Mouse (Mus musculus) G1E-ER4 (cell line): ENCODE measurements around the gene Blvrb. TPM values are rescaled to one million over a fixed set of nuclear protein-coding genes. Genes with fewer than 3 reads are reported as not detected.

ENCODE experiments used
- GATA1 ChIP-seq: IDR thresholded peaks from one replicate; pipeline ENCODE4 v1.8.0; 2012; ENCODE audit warnings: low read length, inconsistent platforms
- polyA plus RNA-seq: library from polyadenylated mRNA; stranded (reverse); fragments of >175 nt; gene quantifications from 2 replicates; pipeline ENCODE4 v1.2.3, GENCODE M21; 2012

Gene Blvrb
- polyA plus RNA-seq, 1 experiment = 971 TPM

DNA sequence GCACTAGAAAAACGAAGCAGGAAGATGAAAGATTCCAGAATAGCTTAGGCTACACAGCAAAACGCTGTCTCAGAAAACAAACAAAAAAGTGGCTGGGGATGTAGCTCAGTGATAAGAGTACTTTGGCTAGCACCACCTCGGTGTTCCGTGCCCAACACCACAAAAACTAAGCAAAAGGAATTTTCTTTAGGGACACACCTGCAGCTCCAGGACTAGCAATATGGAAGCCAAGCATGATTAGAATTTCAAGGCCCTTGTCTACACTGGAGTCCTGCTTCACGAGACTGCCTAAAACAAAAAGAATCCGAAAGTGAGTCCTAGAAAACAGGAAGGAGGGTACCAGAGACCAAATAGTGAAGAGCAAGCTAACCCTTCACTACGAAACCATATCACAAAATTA, 24.8 kb downstream of the Blvrb start:
- no peak for TF ChIP-seq GATA1

DNA sequence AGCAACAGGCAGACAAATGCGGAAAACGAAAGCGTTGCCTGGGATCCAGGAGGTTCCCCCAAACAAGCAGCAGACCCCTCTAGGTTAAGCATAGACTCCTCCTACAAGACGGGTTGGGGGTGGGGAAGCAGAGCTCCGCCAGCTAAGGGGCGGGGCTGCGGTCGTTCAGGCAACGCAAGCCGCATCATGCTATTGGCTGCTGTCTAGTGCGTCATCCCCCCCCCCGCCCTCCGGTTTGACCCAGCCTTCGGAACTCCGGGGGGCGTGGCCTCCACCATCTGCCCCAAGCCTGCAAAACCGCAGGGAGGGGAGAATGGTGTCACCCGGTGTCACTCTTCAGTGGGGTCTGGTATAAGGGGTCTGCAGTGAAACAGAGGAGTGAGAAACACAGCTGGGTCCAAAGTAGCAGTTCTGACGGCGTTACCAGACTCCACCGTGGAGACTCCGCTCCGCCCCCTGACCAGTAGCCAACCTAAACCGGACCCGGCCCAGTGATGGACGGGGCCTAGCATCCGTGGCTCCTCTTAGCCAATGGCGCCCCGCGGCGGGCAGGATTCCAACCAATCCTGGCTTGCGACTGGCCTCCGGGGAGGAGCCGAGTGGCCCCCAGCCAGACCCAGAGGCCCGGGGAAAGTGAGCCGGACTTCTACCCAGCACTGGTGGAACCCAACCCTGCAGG, 25.5 kb downstream of the Blvrb start, which contains the start of gene Sertad3:
Gene Sertad3 (plus strand): TSS at position 613 of the 679 bp plus-strand sequence.
- TF ChIP-seq GATA1 = no peak

DNA sequence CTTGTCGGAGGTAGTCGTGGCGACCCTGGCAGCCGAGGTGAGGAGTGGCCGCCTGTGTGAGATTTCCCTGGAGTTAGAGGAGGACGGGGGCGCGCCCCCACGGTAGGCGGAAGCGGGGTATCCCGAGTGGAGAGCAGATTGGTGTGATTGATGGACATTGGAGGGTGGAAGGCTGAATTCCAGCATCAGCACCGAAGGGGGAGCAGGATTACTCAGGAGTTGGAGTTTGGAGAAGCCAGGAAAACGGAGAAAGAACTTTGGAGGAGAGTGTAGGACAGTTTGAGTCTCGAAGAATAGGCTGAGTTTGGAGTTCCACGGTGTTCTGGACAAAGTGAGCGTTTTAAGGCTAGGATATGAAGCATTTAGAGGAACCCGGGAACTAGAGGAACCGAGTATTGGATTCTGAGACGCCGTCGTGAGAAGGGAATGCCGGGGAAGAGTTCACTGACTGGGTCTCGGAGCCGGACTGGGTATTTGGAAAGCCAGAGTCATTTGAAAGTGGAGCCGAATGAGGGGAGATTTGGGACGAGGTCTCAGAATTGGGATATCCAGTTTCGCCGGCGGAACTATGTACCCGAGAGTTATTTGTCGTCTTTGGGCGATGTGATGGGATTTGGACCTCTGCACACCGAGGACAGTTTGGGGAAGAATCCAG, 26.2 kb downstream of the Blvrb start:
- TF ChIP-seq GATA1 = no peak

DNA sequence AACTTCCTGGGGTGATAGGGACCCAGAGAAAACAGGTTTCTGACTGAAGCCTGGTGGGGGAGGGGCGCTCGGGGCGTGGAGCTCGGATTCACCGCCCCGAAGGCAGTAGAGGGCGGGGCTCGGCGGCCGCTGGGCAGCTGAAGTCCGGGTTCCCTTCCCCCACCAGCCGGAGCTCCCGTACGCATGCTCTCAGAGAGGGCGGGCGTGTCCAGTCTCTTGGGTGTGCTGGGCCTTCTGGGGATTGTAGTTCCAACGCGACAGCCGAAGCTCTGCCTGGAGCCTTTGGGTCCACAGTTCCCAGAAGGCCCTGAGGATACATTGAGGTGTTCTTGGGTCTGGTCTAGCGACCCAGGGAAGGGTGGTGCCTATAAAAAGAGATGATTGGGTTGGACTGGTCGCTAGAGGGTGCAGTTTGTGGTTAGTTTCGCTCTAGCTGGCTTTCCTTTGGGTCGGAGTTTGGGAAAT, 26.7 kb downstream of the Blvrb start:
- no peak for TF ChIP-seq GATA1

DNA sequence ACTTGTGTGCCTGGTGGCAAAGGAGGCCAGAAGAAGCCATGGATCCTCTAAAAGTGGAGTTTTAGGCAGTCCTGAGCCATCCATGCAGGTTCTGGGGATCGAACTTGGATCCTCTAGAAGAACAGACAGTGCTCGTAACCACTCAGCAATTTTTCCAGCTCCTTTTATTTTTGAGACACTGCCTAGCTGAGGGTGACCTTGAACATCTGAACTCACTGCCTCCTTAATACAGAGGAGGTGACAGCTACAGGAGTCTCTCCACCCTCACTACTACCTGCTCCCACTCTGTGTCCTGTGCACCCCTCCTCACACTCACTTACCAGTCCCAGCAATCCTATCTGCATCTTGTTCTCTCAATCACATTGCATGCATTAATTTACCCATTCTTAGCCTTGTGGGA, 27.8 kb downstream of the Blvrb start:
- no peak for TF ChIP-seq GATA1

DNA sequence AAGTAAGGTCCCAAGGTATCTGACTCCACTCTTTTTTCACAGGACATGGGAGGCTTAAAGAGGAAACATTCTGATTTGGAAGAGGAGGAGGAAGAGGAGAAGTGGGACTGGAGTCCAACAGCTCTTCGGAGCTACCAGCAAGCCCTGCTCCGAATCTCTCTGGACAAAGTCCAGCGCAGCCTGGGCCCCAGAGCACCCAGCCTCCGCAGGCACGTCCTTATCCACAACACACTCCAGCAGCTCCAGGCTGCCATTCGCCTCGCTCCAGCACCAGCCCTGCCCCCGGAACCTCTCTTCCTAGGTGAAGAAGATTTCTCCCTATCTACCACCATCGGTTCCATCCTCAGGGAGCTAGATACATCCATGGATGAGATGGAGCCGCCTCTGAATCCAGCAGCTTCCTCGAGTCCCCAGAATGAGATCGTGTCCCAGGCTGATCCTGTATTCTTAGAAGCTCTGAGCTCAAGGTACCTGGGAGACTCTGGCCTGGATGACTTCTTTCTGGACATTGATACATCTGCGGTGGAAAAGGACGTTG, 28.4 kb downstream of the Blvrb start:
- no peak for TF ChIP-seq GATA1

DNA sequence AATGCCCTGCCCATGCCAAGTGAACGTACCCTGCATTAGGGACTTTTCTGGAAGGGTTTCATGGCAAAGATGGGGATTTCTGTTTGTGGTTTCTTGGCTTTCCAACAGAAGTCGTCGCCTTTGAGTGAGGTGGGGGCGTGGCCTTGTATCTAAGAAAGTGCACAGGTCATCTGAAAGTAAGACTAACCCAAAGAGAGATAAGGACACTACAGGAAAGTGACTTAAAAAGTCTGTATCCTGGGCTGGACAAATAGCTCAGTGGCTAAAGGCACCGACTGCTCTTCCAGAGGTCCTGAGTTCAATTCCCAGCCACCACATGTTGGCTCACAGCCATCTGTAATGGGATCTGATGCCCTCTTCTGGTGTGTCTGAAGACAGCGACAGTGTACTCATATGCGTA, 30.8 kb downstream of the Blvrb start:
- TF ChIP-seq GATA1 = no peak

DNA sequence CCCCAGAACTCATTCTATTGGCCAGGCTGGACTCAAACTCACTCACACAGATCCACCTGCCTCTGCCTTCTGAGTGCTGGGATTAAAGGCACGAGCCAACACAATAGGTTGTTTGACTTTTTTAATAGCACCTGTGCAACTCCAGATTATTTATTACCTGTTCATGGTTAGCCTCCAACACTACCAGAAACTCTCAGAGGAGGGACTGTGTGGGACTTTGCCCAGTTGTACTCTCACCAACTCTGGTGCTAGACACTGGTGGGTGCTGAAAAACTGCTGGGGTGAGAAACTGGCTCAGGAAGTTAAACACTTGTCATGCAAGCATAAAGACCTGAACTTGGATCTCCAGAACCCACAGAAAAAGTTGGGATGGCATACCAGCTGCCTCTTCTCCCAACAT, 32.0 kb downstream of the Blvrb start:
- no peak for TF ChIP-seq GATA1

DNA sequence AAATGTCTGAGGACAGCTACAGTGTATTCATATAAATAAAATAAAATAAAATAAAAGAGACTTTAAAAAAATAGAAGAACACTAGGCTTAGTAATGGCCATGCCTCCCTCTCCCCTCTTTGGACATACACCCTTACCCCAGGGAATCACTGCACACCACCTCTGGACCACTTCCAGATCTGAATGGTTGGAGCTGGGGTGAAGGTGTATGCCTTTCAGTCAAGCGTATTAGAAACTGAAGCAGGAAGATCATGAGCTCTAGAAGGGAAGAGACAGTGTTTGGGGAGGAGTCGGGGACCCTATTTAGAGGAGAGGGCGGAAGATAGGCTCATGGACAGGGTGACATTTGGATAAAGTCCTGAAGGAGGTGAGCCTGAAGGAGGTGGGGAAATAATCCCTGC, 32.7 kb downstream of the Blvrb start:
- no peak for TF ChIP-seq GATA1

DNA sequence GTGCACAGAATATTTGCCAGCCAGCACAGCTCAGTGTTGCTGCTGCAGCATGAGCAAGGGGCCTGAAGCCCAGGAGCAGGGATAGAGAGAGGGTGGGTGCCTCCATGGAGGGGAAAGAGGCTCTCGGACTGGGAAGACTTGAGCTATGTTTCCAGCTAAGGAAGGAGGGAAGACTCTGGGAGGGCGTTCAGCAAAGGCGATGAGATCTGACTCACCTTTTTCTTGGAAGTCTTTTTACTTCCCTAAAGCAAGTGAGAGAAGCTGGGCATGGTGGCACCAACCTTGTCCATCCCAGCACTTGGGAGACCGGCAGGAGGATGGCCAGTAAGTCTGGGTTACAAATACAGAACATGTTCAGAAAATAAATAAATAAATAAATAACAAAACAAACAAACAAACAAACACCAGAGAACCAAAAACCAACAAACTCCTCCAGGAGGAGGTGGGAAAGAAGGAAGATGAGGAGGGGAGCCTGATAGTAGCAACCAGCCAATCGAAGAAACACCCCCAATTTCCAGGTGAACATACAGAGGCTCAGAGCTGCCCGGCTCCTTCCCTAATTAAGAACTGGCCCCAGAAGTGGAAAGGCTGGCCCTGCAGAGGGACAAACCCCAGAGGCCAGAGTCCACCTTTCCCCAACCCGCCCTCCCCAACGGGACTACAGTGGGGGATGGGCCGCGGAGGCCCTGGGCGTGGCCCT, 33.3 kb downstream of the Blvrb start:
- TF ChIP-seq GATA1 = no peak

DNA sequence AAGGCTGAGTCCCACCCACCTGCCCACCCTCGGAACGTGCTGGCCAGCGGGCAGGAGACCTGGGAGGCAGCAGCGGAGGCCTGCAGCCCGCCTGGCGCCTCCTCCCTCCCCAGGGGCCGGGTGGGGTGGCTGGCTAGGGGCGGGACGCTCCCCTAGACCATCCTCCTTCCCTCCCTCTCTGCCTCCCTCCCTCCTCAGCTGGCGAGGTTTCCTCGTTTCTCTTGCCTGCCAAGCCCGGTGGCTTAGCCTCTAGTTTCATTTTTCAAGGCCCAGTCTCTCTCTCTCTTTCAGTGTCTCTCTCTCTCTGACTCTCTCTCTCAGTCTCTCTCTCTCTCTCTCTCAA, 33.8 kb downstream of the Blvrb start:
- TF ChIP-seq GATA1 = no peak

DNA sequence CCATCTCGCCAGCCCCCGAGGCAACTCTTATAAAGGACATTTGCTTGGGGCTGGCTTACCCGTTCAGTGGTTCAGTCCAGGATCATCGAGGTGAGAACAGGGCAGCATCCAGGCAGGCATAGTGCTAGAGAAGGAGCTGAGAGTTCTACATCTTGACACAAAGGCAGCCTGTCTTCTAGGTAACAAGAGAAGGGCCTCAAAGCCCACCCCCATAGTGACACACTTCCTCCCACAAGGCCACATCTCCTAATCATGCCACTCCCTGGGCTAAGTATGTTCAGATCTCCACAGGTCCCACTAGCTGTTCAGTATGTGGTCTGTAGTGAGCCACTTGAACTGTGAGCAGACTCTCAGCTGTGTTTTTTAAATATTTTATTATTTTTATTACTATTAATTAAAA, 36.1 kb downstream of the Blvrb start:
- TF ChIP-seq GATA1 = no peak

DNA sequence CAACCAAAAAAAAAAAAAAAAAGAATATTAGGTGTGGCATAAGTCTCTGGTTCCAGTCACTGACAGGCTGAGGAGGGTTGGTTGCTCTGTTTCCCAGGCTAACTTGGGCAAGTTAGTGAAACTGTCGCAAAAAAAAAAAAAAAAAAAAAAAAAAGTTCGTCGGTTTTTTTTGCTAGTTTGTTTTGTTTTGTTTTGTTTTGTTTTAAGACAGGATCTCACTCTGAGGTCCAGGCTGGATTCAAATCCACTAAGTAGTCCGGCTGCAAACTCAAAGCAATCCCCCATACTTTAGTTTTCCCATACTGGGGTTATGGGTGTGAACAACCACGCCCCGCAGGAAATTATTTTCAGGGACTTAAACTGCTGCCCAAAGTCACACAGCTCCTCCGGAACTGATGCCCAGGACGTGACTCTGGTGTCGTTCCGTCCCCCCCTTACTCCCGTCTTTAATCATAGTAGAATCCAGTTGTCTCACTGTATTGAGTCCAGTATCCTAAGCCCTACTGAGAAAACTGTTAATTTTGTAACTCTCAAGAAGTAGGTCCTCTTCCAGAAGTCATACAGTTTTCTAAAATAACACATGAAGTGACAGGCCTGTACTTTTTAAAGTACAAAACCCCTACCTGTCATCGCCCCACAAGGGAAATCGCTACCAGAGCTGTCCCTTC, 38.5 kb downstream of the Blvrb start:
- no peak for TF ChIP-seq GATA1

DNA sequence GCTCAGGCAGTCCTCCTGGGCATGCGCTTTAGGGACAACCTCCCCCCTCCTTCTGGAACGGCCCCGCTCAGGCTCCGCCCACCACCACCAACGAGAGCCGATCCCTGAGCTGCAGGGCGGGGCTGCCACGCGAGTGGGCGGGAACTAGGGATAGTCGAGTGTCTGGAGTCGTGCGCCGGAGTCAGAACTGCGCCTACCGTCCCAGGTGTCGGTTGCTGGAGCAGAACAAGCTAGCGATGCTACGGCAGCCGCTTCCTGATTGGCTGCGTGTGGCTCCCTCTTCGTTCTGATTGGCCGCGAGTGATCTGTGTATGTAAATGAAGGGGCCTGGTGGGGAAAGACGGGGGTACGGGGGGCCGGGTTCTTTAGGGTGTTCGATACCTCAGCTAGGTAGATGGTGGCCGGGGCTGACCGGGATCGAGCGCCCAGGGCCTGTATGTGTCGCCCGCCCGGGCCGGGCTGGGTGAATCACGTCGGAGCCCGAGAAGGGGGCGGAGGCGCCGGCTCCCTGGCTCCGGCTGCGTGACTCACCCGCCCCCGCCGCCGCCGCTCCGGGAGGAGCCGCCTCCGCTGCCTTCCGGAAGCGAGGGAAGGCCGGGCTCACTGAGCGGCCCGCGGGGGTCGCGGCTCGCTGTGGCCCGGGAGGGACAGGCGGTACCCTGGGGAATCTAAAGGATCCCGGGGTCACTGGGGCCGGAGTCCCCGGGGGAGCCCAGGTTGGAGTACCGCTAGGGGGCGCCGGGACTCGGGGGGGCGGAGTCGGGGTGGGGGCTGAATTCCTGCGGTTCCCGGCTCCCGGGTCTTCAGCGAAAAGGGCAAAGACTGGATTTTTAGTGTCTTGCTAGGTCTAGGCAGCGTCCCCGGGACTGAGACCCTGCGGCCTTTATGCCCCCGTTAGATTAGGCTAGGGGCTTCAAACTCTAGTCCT, 39.3 kb downstream of the Blvrb start, which contains the start of gene Sertad1:
Gene Sertad1 (plus strand): TSS at position 141 of the 928 bp plus-strand sequence.
- no peak for TF ChIP-seq GATA1
